Mouse (Mus musculus) neural tube, embryonic 13.5 days (tissue): ENCODE measurements around the gene Exog. TPM values are rescaled to one million over a fixed set of nuclear protein-coding genes. Genes with fewer than 3 reads are reported as not detected.

Experiments used
- ATAC-seq: fragments of 200-750 bp; cut with Nextera tagmentation; 2 replicates; pipeline ENCODE4 v1.8.0; 2017; ENCODE audit warnings: low read depth, mild to moderate bottlenecking, moderate TSS enrichment, moderate library complexity
- H3K27ac ChIP-seq: fragments of 300-500 bp; sonication (generic); replicated peaks from 2 replicates; pipeline ENCODE4 v1.5.1; 2015; ENCODE audit warnings: moderate library complexity, mild to moderate bottlenecking, inconsistent platforms
- H3K27me3 ChIP-seq: fragments of 300-500 bp; sonication (generic); 2 replicates; pipeline ENCODE4 v1.6.1; 2015; ENCODE audit warnings: mild to moderate bottlenecking, inconsistent platforms
- H3K36me3 ChIP-seq: fragments of 300-500 bp; sonication (generic); 2 replicates; pipeline ENCODE4 v1.6.1; 2015; ENCODE audit warnings: mild to moderate bottlenecking, inconsistent platforms
- H3K4me1 ChIP-seq: fragments of 300-500 bp; sonication (generic); replicated peaks from 2 replicates; pipeline ENCODE4 v1.6.1; 2015; ENCODE audit warnings: inconsistent platforms
- H3K4me2 ChIP-seq: fragments of 300-500 bp; sonication (generic); 2 replicates; pipeline ENCODE4 v1.6.1; 2015; ENCODE audit warnings: inconsistent platforms, mild to moderate bottlenecking, moderate library complexity
- H3K4me3 ChIP-seq: fragments of 300-500 bp; sonication (generic); 2 replicates; pipeline ENCODE4 v1.5.1; 2015; ENCODE audit warnings: mild to moderate bottlenecking, inconsistent platforms
- H3K9ac ChIP-seq: fragments of 300-500 bp; sonication (generic); 2 replicates; pipeline ENCODE4 v1.6.1; 2015; ENCODE audit warnings: moderate library complexity, mild to moderate bottlenecking, inconsistent platforms
- H3K9me3 ChIP-seq: fragments of 300-500 bp; sonication (generic); 2 replicates; pipeline ENCODE4 v1.6.1; 2016; ENCODE audit warnings: inconsistent platforms
- WGBS: fragments of 180-500 bp; shearing (Covaris S2); methylation state at CpG from one replicate; pipeline ENCODE4 v1.1.7; 2015; 5-methylcytosine and 5-hydroxymethylcytosine counted together
- polyA plus RNA-seq: library from polyadenylated mRNA; unstranded; fragments of >200 nt; fragmentation: Nextera tagmentation; extraction: Ambion mirVana; gene quantifications from 2 replicates; pipeline ENCODE4 v1.2.1, GENCODE M21; 2015

Exog gene
- polyA plus RNA-seq, 1 experiment from 2014 or later, result 45.4 TPM

GRCm38 (mm10) chr9:119514986-119515385, 70.2 kb downstream of the Exog start:
- H3K27ac ChIP-seq, result no peak overlapping the region
- 87% methylated on average over 8 of the region's 8 CpGs for WGBS
- no peak overlapping the region for H3K9ac ChIP-seq
- peaks cover 12% of the 10 kb centered on the region for H3K4me1 ChIP-seq
- H3K4me2 ChIP-seq, result no peak overlapping the region
- no peaks in the 10 kb centered on the region for H3K36me3 ChIP-seq
- H3K4me3 ChIP-seq, result no peak overlapping the region
- no peak for ATAC-seq
- no peaks in the 10 kb centered on the region for H3K9me3 ChIP-seq
- no peaks in the 10 kb centered on the region for H3K27me3 ChIP-seq

Other genes with a start within 250 kb of the Exog start
- not detected in 2 replicates for gene Slc22a13, start 235.8 kb upstream of the Exog start, polyA plus RNA-seq
- gene Oxsr1, start 122.5 kb upstream of the Exog start, polyA plus RNA-seq, result 12.3 and 12.9 TPM in 2 replicates
- 98.3 and 106 TPM in 2 replicates for gene Acaa1a, start 105.3 kb upstream of the Exog start, polyA plus RNA-seq
- gene Myd88, start 103.5 kb upstream of the Exog start, polyA plus RNA-seq, result 6.6 and 6.9 TPM in 2 replicates
- gene Xylb, start 87.6 kb upstream of the Exog start, polyA plus RNA-seq, result 2.4 and 2.6 TPM in 2 replicates
- not detected in 2 replicates for gene Slc22a14, start 79.4 kb upstream of the Exog start, polyA plus RNA-seq
- gene Acvr2b, start 42.8 kb upstream of the Exog start, polyA plus RNA-seq, result 53.7 and 53.9 TPM in 2 replicates
- 0.95 and 1.1 TPM in 2 replicates for gene Scn5a, start 134.1 kb downstream of the Exog start, polyA plus RNA-seq